Mouse (Mus musculus) MEL (cell line): ENCODE data around the gene Pax8.

ENCODE experiments used
- CHD1 ChIP-seq: IDR thresholded peaks from 2 replicates; pipeline ENCODE4 v1.6.1; 2012; ENCODE audit warnings: low read depth, mild to moderate bottlenecking, inconsistent platforms, low read length, improper control_type of control experiment
- CTCF ChIP-seq, 3 experiments: IDR thresholded peaks in 2 of 3; conservative IDR thresholded peaks in 1 of 3; 2 replicates each; pipeline ENCODE4 v1.5.1; 2011 to 2012; ENCODE audit warnings: low read length in 3 of 3, low read depth in 2 of 3, mild to moderate bottlenecking in 2 of 3, improper control_type of control experiment in 1 of 3, inconsistent platforms in 1 of 3, mixed read lengths in 1 of 3, moderate library complexity in 1 of 3; ENCODE audit not compliant: control insufficient read depth in 1 of 3, insufficient read depth in 1 of 3, poor library complexity in 1 of 3, severe bottlenecking in 1 of 3
- TCF12 ChIP-seq: IDR thresholded peaks from 2 replicates; pipeline ENCODE4 v1.6.1; 2014; ENCODE audit warnings: low read depth, mild to moderate bottlenecking, inconsistent platforms, low read length, improper control_type of control experiment, moderate library complexity

GRCm38 (mm10) chr2:24409166-24409565 is 66.2 kb downstream of the Pax8 start:
- TF ChIP-seq TCF12 (no peak), CTCF (IDR thresholded peaks at IDR 0.05 in 2 of 3, conservative IDR thresholded peaks at IDR 0.05 in 1 of 3; ENCODE audit: control insufficient read depth in 1 of 3, insufficient read depth in 1 of 3, low read depth in 2 of 3, low read length in 3 of 3, poor library complexity in 1 of 3, severe bottlenecking in 1 of 3) (peak; percentile 48 to 59 (median 54)), CHD1 (no peak)
